Mouse (Mus musculus) thymus, postnatal 4 days (tissue): Measurements from ENCODE around the gene Natd1.
A peak's percentile ranks its signal among the peaks of the same experiment; 100 is the strongest.

Experiments
- DNase-seq: peaks from one replicate; pipeline ENCODE4 v3.0.0; 2021

Gene Natd1

GRCm38 (mm10) chr11:60931869-60932481 lies 17.4 kb upstream of the Natd1 start, which contains the start of gene Map2k3:
TSS of gene Map2k3 (plus strand) at chr11:60932033.
- DNase-seq: peak; percentile 96

- DNase-seq: no peak
Measured at GRCm38 (mm10) chr11:60931282-60931868, 16.8 kb upstream of the Natd1 start.

- DNase-seq: no peak
Measured at GRCm38 (mm10) chr11:60930724-60931281, 16.3 kb upstream of the Natd1 start.

GRCm38 (mm10) chr11:60927264-60927663 lies 12.7 kb upstream of the Natd1 start:
- DNase-seq: peak; percentile 91

GRCm38 (mm10) chr11:60924981-60925380 lies 10.4 kb upstream of the Natd1 start:
- DNase-seq: no peak

- DNase-seq: no peak
Measured at GRCm38 (mm10) chr11:60924498-60924897, 9.9 kb upstream of the Natd1 start.

- no peak for DNase-seq
Measured at GRCm38 (mm10) chr11:60922964-60923363, 8.4 kb upstream of the Natd1 start.

- no peak for DNase-seq
Measured at GRCm38 (mm10) chr11:60922195-60922594, 7.6 kb upstream of the Natd1 start.

GRCm38 (mm10) chr11:60920021-60920420 lies 5.5 kb upstream of the Natd1 start:
- no peak for DNase-seq

GRCm38 (mm10) chr11:60915201-60915600 lies 651 bp upstream of the Natd1 start:
- no peak for DNase-seq

GRCm38 (mm10) chr11:60913301-60914196 lies 1.0 kb downstream of the Natd1 start:
- peak; percentile 94 for DNase-seq

- DNase-seq: no peak
Measured at GRCm38 (mm10) chr11:60912525-60912973, 2.0 kb downstream of the Natd1 start.

- no peak for DNase-seq
Measured at GRCm38 (mm10) chr11:60909626-60910025, 4.9 kb downstream of the Natd1 start.

- DNase-seq: no peak
Measured at GRCm38 (mm10) chr11:60908073-60908472, 6.5 kb downstream of the Natd1 start.

GRCm38 (mm10) chr11:60906449-60906848 lies 8.1 kb downstream of the Natd1 start:
- DNase-seq: no peak

GRCm38 (mm10) chr11:60905407-60906120 lies 9.0 kb downstream of the Natd1 start:
- DNase-seq: no peak

- no peak for DNase-seq
Measured at GRCm38 (mm10) chr11:60903661-60904061, 10.9 kb downstream of the Natd1 start.

- no peak for DNase-seq
Measured at GRCm38 (mm10) chr11:60902486-60902885, 12.1 kb downstream of the Natd1 start.

- DNase-seq: no peak
Measured at GRCm38 (mm10) chr11:60902001-60902400, 12.5 kb downstream of the Natd1 start.

GRCm38 (mm10) chr11:60895915-60896314 lies 18.6 kb downstream of the Natd1 start:
- DNase-seq: no peak

GRCm38 (mm10) chr11:60890744-60891143 lies 23.8 kb downstream of the Natd1 start:
- no peak for DNase-seq

- DNase-seq: no peak
Measured at GRCm38 (mm10) chr11:60890286-60890685, 24.3 kb downstream of the Natd1 start.

- DNase-seq: no peak
Measured at GRCm38 (mm10) chr11:60889861-60890260, 24.7 kb downstream of the Natd1 start.
